Mouse (Mus musculus): ENCODE measurements around the gene Samd13. TPM values are rescaled to one million over a fixed set of nuclear protein-coding genes. Genes with fewer than 3 reads are reported as not detected.

The Samd13 gene
- polyA plus RNA-seq, 1 experiment, result not detected

DNA sequence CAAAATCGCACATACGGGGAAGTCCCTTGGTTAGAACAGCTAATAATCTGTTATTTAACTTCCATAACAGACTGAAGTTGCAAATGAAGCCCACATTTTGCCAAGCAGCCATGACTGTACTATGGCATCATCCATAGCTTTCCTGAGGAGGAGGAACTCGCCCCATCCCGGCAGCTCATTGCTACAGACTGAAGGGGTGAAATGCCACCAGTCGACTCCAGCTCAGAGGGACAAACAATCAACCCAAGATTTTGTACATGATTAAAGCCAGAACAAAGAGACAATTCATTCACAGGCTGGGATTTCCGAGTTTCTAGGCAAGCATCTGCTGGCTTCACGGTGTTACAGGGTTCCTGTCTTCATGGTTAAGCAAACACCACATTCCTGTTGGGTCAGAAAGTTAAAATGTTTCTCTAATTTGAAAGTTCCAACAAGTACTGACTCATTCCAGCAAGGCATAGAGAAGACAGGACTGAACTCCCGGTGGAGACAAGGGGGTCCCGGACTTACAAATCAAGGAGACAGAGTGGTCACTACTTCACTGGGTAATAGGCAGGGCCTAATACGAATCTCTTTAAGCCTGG lies 36.0 kb downstream of the Samd13 start:
- no peaks in the 10 kb centered on the region for H3K79me2 ChIP-seq (ENCODE audit: control insufficient read depth, insufficient read depth)
- H3K4me2 ChIP-seq (ENCODE audit: low read depth), result no peak overlapping the region
- H3K4me3 ChIP-seq, result no peak overlapping the region
- no peaks in the 10 kb centered on the region for H3K27me3 ChIP-seq (ENCODE audit: control insufficient read depth, insufficient read depth, insufficient read length)
- no peak overlapping the region for H3ac ChIP-seq (ENCODE audit: control insufficient read depth, insufficient read length)
- no peaks in the 10 kb centered on the region for H3K36me3 ChIP-seq (ENCODE audit: control insufficient read depth, insufficient read depth)
- TF ChIP-seq CEBPB (IDR thresholded peaks at IDR 0.05; ENCODE audit: insufficient read depth, poor library complexity, severe bottlenecking), result no peak
- no peak for TF ChIP-seq TCF12 (IDR thresholded peaks at IDR 0.05; ENCODE audit: insufficient read depth, poor library complexity, severe bottlenecking)
- no peak for TF ChIP-seq MAX (IDR thresholded peaks at IDR 0.05; ENCODE audit: low read depth)

DNA sequence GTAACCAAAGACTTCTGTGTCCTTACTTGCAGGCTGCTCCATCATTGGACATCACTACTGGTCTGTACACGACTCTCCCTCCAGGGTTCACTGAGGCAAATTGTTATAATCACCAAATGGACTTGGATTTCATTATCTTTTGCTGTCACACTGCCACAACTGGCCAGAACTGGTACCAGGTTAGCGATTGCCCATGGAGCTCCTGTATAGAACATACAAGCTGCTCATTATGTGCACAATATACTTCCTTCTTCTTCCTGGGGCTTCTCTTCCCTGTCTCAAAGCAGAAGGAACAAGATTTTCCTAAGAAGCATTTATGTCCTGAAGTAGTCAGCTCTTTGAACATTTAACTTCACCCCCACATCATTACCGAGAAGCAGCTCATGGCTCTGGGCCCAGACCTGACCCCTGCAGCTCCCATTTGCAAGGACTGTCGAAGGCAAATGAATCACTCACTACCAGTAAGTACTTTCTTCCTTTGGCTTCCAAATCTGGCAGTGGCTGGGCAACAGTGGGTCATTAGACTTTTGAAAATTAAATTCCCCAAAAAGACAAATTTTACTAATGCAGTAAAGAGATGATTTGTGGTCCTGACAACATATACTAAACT lies 43.5 kb downstream of the Samd13 start:
- H3K27me3 ChIP-seq (ENCODE audit: control insufficient read depth, insufficient read depth, insufficient read length), result no peaks in the 10 kb centered on the region
- TF ChIP-seq MYOD1 (IDR thresholded peaks at IDR 0.05; ENCODE audit: control insufficient read depth in 1 of 3, insufficient read length in 2 of 3, low read depth in 2 of 3) (no peak), TCF12 (IDR thresholded peaks at IDR 0.05; ENCODE audit: insufficient read depth, poor library complexity, severe bottlenecking) (no peak)
- no peak overlapping the region for H3ac ChIP-seq (ENCODE audit: control insufficient read depth, insufficient read length)
- H3K4me3 ChIP-seq, result no peak overlapping the region
- no peaks in the 10 kb centered on the region for H3K79me2 ChIP-seq (ENCODE audit: control insufficient read depth, insufficient read depth)
- no peaks in the 10 kb centered on the region for H3K36me3 ChIP-seq (ENCODE audit: control insufficient read depth, insufficient read depth)
- no peak overlapping the region for H3K4me2 ChIP-seq (ENCODE audit: low read depth)

DNA sequence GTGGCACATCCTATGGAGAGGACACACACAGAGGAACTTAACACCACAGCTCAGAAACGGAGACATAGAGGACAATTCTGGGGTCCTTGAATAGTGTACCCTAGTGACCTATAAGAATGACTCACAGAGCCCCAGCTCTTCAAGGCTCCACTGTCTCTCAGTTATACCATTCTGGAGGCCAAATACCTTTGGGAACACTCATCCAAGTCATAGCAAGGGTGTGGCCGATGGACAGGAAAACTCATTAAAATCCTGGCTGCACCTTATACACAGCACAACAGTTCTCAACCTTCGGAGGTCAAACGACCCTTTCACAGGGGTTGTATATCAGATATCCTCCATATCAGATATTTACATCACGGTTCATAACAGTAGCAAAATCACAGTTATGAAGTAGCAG lies 52.9 kb downstream of the Samd13 start:
- Histone ChIP-seq H3K79me2 (ENCODE audit: control insufficient read depth, insufficient read depth) (no peaks in the 10 kb centered on the region), H3K4me3 (no peak overlapping the region), H3K36me3 (ENCODE audit: control insufficient read depth, insufficient read depth) (no peaks in the 10 kb centered on the region), H3ac (ENCODE audit: control insufficient read depth, insufficient read length) (no peak overlapping the region), H3K27me3 (ENCODE audit: control insufficient read depth, insufficient read depth, insufficient read length) (no peaks in the 10 kb centered on the region), H3K4me2 (ENCODE audit: low read depth) (no peak overlapping the region)
- TF ChIP-seq SRF (IDR thresholded peaks at IDR 0.05; ENCODE audit: control insufficient read depth, insufficient read length, low read depth), result no peak

DNA sequence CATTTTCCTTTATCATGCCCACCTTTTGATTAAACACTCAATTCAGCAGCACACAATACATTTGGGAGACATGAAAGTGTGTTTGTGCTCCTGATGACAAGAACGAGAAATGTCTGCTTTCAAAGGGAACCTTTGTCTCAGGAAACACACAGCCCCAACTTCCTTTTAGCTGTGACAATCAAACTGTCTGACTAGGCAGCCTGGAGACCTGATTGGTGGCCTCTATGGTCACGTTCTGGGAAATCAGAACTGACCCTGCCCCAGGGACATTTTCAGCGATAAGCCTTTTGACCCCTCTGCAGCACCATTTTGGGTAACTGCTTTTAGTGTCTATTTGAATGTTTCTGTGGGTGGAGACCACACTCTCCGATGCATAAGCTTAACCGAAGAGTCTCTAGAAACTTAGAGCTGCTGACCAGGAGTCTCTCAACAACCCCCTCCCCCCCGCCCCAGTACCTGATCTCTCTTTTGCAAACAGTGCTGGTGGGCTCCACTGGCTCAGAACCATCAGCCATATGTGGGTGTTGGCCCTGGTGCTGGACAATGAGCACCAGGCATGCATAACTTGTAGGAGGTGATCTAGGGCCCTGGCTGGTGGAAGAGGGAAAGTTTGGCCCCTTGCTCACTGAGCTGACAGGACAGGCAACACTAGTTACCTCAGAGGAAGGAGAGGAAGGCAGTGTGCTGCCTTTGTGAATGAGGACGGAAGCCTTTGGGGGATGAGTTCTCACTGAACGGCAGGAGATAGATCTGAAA lies 57.0 kb downstream of the Samd13 start:
- no peaks in the 10 kb centered on the region for H3K36me3 ChIP-seq (ENCODE audit: control insufficient read depth, insufficient read depth)
- H3K4me2 ChIP-seq (ENCODE audit: low read depth), result no peak overlapping the region
- no peaks in the 10 kb centered on the region for H3K27me3 ChIP-seq (ENCODE audit: control insufficient read depth, insufficient read depth, insufficient read length)
- H3K79me2 ChIP-seq (ENCODE audit: control insufficient read depth, insufficient read depth), result no peaks in the 10 kb centered on the region
- no peak overlapping the region for H3K4me3 ChIP-seq
- no peak for TF ChIP-seq CEBPB (IDR thresholded peaks at IDR 0.05; ENCODE audit: insufficient read depth, poor library complexity, severe bottlenecking)
- no peak for TF ChIP-seq MYOG (IDR thresholded peaks at IDR 0.05; ENCODE audit: control insufficient read depth in 1 of 3, insufficient read depth in 1 of 3, insufficient read length in 2 of 3, low read depth in 2 of 3)
- no peak for TF ChIP-seq POLR2A (IDR thresholded peaks at IDR 0.05; ENCODE audit: insufficient read length, low read depth)
- TF ChIP-seq REST (IDR thresholded peaks at IDR 0.05; ENCODE audit: insufficient read depth, insufficient read length), result no peak
- no peak for TF ChIP-seq MAX (IDR thresholded peaks at IDR 0.05; ENCODE audit: low read depth)
- TF ChIP-seq SRF (IDR thresholded peaks at IDR 0.05; ENCODE audit: control insufficient read depth, insufficient read length, low read depth), result no peak
- no peak for TF ChIP-seq MYOD1 (IDR thresholded peaks at IDR 0.05; ENCODE audit: control insufficient read depth in 1 of 3, insufficient read length in 2 of 3, low read depth in 2 of 3)
- TF ChIP-seq TCF12 (IDR thresholded peaks at IDR 0.05; ENCODE audit: insufficient read depth, poor library complexity, severe bottlenecking), result no peak
- TF ChIP-seq TCF3 (IDR thresholded peaks at IDR 0.05; ENCODE audit: insufficient read length, low read depth), result no peak
- TF ChIP-seq E2F4 (IDR thresholded peaks at IDR 0.05; ENCODE audit: insufficient read depth), result no peak
- TF ChIP-seq POLR2AphosphoS2 (IDR thresholded peaks at IDR 0.05; ENCODE audit: insufficient read length, low read depth), result no peak
- TF ChIP-seq USF1 (IDR thresholded peaks at IDR 0.05; ENCODE audit: low read depth), result no peak
- no peak overlapping the region for H3ac ChIP-seq (ENCODE audit: control insufficient read depth, insufficient read length)

DNA sequence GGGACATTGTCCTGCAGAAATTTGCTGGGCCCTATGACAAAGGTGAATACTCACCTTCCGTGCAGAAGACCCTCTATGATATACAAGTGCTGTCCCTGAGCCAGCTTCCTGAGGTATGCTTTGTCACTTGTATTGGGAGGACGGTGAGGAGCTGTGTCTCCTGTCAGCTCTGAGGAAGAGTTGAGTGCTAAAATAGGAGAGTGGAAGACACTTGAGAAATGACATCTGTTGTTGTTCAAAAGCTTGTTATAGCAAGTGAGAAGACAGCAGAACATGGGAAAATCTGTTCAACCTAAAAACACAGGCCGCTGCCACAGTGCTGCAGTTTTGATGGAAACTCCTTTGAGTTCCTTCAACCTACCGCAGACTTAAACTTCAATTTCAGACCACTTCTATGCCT lies 59.6 kb downstream of the Samd13 start:
- TF ChIP-seq POLR2A (IDR thresholded peaks at IDR 0.05; ENCODE audit: insufficient read length, low read depth) (no peak), USF1 (IDR thresholded peaks at IDR 0.05; ENCODE audit: low read depth) (no peak), MYOG (IDR thresholded peaks at IDR 0.05; ENCODE audit: control insufficient read depth in 1 of 3, insufficient read depth in 1 of 3, insufficient read length in 2 of 3, low read depth in 2 of 3) (no peak), TCF3 (IDR thresholded peaks at IDR 0.05; ENCODE audit: insufficient read length, low read depth) (no peak), REST (IDR thresholded peaks at IDR 0.05; ENCODE audit: insufficient read depth, insufficient read length) (no peak), SRF (IDR thresholded peaks at IDR 0.05; ENCODE audit: control insufficient read depth, insufficient read length, low read depth) (no peak), MAX (IDR thresholded peaks at IDR 0.05; ENCODE audit: low read depth) (no peak), MYOD1 (IDR thresholded peaks at IDR 0.05; ENCODE audit: control insufficient read depth in 1 of 3, insufficient read length in 2 of 3, low read depth in 2 of 3) (no peak), POLR2AphosphoS2 (IDR thresholded peaks at IDR 0.05; ENCODE audit: insufficient read length, low read depth) (no peak), E2F4 (IDR thresholded peaks at IDR 0.05; ENCODE audit: insufficient read depth) (no peak), TCF12 (IDR thresholded peaks at IDR 0.05; ENCODE audit: insufficient read depth, poor library complexity, severe bottlenecking) (no peak), CEBPB (IDR thresholded peaks at IDR 0.05; ENCODE audit: insufficient read depth, poor library complexity, severe bottlenecking) (no peak)
- Histone ChIP-seq H3K79me2 (ENCODE audit: control insufficient read depth, insufficient read depth) (no peaks in the 10 kb centered on the region), H3K27me3 (ENCODE audit: control insufficient read depth, insufficient read depth, insufficient read length) (no peaks in the 10 kb centered on the region), H3K4me3 (no peak overlapping the region), H3K4me2 (ENCODE audit: low read depth) (no peak overlapping the region), H3ac (ENCODE audit: control insufficient read depth, insufficient read length) (no peak overlapping the region), H3K36me3 (ENCODE audit: control insufficient read depth, insufficient read depth) (no peaks in the 10 kb centered on the region)

All from myocyte (in vitro differentiated cells).